Mouse (Mus musculus): Measurements from ENCODE around the gene Arntl2.

DNA sequence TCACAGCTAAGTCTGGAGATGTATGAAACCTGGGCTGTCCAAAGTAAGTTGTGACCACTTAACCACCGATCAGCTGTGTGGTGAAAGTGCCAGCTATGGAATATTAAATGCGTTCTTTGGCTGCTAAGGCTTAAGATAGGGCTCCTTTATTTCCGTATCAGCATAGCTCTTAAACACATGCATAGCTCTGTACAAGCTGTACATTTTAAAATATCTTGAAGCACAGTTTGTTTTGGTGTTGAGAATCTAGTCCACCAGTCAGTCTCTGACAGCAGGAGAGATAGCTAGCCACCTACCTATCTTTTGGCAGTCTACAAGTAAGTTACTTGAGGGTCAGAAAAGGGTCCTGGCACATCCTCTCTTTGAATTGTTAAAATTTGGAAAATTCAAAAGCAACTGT, 17.8 kb upstream of the Arntl2 start:
- TF ChIP-seq CTCF (IDR thresholded peaks at IDR 0.05; ENCODE audit: low read depth, low read length) (no peak), POLR2A (IDR thresholded peaks at IDR 0.05; ENCODE audit: extremely low read depth, insufficient read depth, low read length) (no peak)

Measured in liver, adult 2 months (tissue).